Mouse (Mus musculus): ENCODE results near the gene Rtl1. TPM values are rescaled to one million over a fixed set of nuclear protein-coding genes. Genes with fewer than 3 reads are reported as not detected.

Rtl1 gene
- total RNA-seq, 1 experiment from 2014 or later = not detected

Other genes starting within 250 kb of the Rtl1 start
- not detected in 2 replicates for gene Dlk1, start 147.5 kb downstream of the Rtl1 start, total RNA-seq (2017)

Measured in common myeloid progenitor, adult 5-6 weeks (primary cell).